Mouse (Mus musculus): ENCODE results near the gene Barhl1. TPM values are rescaled to one million over a fixed set of nuclear protein-coding genes. Genes with fewer than 3 reads are reported as not detected.

The Barhl1 gene
- polyA plus RNA-seq, 1 experiment, result 0.11 TPM

DNA sequence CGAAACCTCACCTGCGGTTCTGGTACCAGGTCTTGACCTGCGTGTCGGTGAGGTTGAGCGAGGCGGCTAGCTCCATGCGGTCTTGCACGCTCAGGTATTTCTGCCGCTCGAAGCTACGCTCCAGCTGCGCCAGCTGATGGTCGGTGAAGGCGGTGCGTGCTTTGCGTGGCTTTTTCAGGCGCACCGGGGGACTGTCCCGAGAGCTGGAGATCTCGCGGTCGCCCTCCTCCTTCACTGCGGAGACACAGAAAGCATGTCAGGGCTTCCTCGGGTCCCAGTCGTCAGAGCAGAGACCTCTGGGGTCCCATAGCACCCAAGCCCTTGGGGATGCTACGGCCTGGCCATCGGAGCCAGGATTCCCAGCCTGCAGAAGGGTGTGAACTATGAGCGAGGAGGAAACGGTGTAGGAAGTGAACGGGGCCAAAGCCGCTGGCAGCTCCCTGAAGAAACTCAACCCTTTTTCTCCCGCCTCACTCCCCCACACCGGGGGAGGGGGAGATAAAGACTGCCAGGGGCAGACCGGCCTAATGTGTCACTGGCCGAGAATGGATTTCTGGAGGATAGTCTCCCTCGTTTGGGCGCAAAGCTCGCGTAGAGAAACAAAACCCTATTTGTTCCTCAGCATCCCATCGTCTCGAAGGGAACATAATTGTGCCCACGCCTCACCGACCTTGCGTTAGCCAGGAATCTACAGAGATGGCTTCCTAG lies 5.0 kb downstream of the Barhl1 start:
- no peak for DNase-seq (ENCODE audit: low read depth)

- no peak for DNase-seq (ENCODE audit: low read depth)
These were observed 5.6 kb downstream of the Barhl1 start for GRCm38 (mm10) chr2:28910877-28911276.

- no peak for DNase-seq (ENCODE audit: low read depth)
These were observed 6.4 kb downstream of the Barhl1 start for GRCm38 (mm10) chr2:28909818-28910710.

DNA sequence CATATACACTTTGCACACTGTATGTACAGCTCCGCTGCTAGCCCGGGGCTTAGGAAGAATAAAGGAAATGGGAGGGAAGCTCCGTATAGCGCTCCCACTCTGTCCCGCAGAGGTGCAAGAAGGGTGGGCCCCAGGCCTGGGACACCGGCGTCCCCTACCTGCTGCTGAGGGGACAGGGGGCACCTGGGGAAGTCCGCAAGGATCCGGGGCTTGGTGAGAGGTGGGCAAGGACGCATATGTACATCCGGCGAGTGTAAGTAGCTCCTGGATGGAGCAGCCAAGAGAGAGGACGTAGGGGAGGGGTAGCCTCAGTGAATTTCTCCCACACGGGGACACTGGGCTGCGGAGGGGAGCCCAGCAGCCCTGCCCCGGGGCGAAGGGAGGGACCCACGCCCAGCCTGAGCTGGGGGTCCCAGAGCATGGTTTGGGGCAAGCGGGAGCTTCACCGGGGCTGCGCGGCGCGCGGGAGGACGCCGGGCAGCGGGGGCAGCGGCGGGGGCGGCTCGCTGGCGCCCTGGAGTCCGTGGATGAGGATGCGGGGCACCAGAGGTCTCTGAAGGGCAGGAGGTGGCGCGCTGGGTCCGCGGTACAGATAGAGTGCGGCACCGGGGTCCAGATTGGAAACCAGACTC lies 7.2 kb downstream of the Barhl1 start:
- DNase-seq (ENCODE audit: low read depth), result no peak

DNA sequence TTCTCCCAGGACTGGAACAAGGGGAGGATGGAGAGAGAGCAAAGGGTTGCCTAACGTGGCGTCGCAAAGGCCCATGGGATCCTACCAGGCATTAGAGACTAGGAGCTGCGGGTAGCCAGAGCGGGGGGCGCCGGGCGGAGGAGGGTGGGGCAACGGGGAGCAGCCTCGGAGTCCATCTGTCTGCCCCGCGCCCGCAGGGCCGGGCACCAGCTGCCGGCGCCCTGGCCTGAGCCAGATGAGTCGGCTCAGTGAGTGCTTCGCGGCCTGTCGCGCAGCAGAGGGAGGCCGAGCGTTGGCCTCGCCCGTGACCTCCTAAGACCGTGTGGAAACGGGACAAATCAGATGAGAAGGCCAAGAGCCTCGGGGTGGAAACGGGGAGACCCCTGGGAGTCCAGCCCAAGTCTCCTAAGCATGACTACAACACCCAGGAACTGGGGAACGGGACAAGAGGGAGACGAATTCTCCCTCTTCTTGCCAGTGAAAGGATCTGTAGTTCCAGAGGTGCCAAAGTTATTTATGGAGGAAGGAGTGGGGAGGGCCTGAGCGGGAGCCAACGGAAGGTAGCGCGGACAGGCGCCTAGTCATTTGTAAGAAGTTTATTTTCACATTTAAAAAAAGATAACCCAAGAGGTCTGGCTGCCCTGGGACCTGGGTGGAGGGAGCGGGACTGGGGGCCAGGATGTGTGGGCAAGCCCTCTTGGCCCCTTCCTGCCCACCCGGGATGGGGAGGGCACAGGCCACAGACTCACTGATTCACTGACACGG lies 7.9 kb downstream of the Barhl1 start:
- no peak for DNase-seq (ENCODE audit: low read depth)

DNA sequence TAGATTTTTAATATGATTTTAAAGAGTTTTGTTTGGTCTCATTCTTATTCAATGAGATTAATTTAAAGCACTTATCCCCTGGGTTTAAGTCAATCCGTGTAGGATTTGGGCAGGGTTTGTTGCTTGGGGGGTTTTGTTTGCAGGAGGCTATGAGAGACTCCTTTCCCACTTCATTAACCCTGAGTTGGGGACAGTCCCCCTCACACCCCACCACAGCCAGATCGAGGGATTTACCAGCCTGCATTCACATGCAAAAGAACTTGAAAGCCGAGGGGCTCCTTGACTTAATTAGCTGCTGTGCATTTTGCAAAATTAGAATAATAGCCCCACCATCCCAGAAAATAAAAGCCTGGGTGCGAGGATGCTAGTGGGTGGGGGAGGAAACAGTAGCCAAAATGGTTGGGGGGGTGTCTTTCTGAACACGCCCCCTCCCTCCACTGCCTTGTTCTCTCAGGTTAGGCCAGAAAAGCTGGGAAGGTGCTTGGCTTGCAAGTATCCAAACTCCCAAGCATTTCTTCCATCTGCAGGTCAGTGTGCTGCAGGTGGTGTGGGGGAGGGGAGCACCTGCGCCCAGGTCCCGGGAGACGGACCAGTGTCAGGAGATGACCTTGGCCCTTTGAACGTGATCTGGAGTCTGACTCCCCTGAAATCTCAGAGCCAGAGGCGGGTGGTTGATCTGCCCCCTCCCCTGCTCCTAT lies 8.6 kb downstream of the Barhl1 start:
- no peak for DNase-seq (ENCODE audit: low read depth)

GRCm38 (mm10) chr2:28905561-28905960 lies 10.9 kb downstream of the Barhl1 start:
- DNase-seq (ENCODE audit: low read depth), result no peak

DNA sequence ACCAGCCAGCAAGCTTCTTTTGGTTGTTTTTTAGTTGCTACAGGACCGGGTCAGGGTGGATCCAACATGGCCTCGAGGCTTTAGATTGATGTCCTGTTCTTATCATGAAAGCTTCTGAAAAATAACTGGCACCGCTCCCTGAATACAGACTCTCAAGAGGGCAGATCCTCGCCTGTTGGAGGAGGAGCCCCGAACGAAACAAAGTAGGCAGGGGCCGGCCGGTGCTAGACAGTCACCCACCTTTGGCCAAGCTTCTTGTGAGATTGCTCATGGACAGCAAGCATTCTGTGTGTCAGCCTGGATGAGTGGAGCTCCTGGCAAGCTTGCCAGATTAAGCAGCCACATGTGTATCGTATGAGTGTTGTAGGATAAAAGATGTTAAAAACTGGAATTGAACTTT lies 11.7 kb downstream of the Barhl1 start:
- no peak for DNase-seq (ENCODE audit: low read depth)

GRCm38 (mm10) chr2:28903871-28904270 lies 12.6 kb downstream of the Barhl1 start:
- no peak for DNase-seq (ENCODE audit: low read depth)

- DNase-seq (ENCODE audit: low read depth), result no peak
These were observed 14.2 kb downstream of the Barhl1 start for GRCm38 (mm10) chr2:28902291-28902690.

GRCm38 (mm10) chr2:28897340-28897899 lies 19.0 kb downstream of the Barhl1 start:
- DNase-seq (ENCODE audit: low read depth), result no peak

- DNase-seq (ENCODE audit: low read depth), result no peak
These were observed 20.6 kb downstream of the Barhl1 start for GRCm38 (mm10) chr2:28895876-28896275.

DNA sequence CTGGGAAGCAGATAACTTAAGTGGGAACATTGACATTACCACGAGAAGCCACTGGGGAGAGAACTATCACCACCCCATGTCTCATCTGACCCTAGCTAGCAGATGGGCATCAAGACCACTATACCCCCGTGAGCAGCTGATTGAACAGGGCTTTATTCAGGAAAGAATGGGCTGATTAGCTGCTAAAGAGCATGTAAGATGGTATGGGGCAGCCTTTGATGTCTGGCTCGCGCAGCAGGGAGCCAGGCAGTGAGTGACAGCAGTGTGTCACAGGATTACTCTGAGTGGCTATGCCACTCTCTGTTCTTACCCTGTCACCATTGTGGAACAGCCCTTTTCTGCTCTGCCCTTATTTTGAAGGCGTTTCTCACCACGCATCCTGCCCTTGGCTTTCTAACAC lies 22.9 kb downstream of the Barhl1 start:
- DNase-seq (ENCODE audit: low read depth), result no peak

DNA sequence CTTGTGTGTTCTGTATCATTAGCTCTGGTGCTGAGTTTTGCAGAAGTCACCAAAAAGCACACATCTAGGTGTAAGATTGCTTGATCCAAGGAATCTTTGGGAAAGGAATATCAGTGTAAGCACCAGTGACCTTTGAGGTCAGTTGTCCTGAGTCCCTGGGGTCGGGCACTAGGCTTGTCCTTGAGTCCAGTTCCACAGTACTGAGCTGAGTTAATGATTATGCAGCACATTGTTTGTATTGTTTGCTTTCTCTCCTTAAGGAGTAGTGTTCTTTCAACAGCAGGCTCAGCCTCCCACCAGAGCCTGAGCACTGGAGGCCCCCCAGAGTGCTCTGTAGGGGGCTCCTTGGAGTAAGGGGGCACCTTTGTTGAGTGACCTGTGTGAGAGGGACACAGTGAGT lies 23.7 kb downstream of the Barhl1 start:
- DNase-seq (ENCODE audit: low read depth), result no peak

DNA sequence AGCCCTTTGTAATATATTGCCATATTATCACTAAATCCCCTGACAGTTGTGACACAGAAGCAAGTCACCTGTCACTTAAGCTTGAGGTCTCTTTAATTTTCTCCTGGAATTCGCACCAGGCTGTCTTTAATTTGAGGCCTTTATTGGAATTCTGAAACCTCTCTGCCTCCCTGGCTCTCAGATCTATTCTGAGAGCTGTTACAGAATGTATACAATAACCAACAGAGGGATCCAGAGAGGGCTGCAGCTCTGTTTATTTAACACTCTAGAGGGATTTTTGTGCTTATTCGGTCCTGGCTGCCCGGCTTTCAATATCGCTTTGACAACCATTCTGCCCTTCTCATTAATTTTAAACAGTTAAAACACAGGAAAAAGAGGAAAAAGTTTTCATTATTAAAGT lies 31.6 kb downstream of the Barhl1 start:
- no peak for DNase-seq (ENCODE audit: low read depth)

DNA sequence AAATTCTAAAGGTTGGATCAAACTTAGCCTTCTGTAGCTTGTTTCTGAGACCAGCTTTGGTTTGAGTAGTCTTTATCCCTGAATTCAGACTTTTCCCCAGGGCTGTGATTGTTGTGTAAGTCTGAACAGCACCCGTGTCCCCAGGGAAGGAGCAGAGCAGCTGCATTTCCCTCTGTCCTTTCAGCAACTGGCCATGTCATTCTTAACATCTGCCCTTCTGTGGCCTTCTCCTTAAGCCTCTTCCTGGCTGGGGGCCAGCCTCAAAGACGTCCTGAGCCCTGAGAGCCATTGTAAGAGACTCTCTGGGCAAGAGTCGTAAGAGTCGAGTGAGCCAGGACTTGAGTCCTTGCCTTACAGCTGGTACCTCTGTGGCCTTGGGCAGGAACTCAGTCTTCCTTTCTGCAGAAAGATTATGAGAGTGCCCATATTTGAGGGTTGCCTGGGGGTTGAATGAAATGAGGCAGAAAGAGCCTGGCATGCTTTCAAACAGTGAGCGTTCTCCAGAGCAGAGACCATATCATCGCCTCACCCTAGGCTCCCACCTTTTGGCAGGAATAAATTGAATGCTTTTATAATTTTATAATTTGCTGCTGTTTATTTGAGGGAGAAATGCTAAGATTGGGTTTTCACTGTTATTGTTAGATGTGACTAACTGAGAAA lies 33.5 kb downstream of the Barhl1 start:
- DNase-seq (ENCODE audit: low read depth), result no peak

GRCm38 (mm10) chr2:28882047-28882446 lies 34.4 kb downstream of the Barhl1 start:
- no peak for DNase-seq (ENCODE audit: low read depth)

DNA sequence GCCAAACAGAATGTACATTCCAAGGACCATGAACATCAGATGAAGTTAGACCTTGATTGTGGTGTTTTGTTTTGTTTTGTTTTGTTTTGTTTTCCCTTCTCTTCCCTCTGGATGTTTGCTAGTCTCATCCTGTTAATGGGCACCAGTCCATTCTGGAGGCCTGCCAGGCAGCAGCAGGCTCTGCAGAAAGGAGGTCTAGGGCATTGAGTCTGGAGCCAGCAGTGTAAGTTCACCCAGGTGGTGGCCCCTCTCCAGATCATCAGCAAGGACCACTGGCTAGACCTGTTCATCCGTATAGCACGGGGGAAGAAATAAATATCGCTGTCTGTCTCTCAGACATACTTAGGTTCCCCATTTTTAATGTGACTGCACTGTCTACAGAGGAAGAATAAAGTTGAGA lies 35.2 kb downstream of the Barhl1 start:
- no peak for DNase-seq (ENCODE audit: low read depth)

DNA sequence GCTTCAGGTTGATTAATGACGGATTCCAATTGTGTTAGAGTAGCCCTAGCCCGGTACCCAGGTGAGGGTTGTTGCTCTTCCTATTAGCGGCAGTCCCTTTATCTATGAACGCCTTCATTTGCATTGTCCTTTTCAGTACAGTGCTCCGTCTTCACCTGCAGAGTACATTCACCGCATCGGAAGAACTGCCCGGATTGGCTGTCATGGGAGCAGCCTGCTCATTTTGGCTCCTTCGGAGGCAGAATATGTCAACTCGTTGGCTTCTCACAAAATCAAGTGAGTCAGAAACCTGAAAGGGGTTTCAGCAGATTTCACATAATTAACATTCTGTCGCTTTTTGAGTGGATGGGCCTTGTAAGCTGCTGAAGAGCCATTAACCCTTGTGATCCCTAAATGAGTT lies 40.9 kb downstream of the Barhl1 start:
- no peak for DNase-seq (ENCODE audit: low read depth)

GRCm38 (mm10) chr2:28867495-28867894 lies 49.0 kb downstream of the Barhl1 start:
- DNase-seq (ENCODE audit: low read depth), result no peak
